Mouse (Mus musculus) small intestine, adult 2 months (tissue): ENCODE data around the gene Gcnt1.

Experiments
- CTCF ChIP-seq: fragments of 200-500 bp; IDR thresholded peaks from 2 replicates; pipeline ENCODE4 v1.5.1; 2012; ENCODE audit warnings: low read depth, mild to moderate bottlenecking, control low read depth, inconsistent platforms, low read length, moderate library complexity, mixed read lengths; ENCODE audit not compliant: insufficient replicate concordance, insufficient read length; ENCODE audit errors: extremely low read depth
- POLR2A ChIP-seq: fragments of 200-500 bp; IDR thresholded peaks from 2 replicates; pipeline ENCODE4 v1.6.1; 2012; ENCODE audit warnings: low read depth, mild to moderate bottlenecking, control low read depth, inconsistent platforms, low read length, moderate library complexity

DNA sequence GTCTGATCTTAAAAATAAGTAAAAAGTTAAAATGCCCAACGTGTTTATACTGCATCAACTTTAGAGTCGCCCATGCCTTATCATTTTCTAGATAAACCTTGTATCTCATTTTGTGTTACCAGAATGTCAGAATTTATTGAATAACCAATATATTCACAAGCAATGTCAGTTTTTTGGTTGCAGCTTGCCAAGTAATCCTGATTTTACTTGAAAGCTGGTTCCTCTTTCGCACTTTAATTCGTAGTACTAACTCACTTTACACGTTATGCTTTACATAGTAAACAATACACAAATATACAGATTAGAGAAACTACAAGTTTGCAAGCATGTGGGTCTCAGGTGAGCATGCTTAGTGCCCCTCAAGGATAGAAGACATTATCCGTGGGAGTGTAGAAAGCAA is 15.7 kb downstream of the Gcnt1 start:
- TF ChIP-seq CTCF = no peak
- no peak for TF ChIP-seq POLR2A
